Mouse (Mus musculus) layer of hippocampus, postnatal 36 days (tissue): ENCODE data around the gene Sox13. TPM values are rescaled to one million over a fixed set of nuclear protein-coding genes. Genes with fewer than 3 reads are reported as not detected.

Source experiments
- total RNA-seq, 2 experiments: library from RNA; stranded (reverse); gene quantifications; 2 replicates each; pipeline ENCODE4 v1.2.3; 2021

Sox13 gene
- total RNA-seq, 2 experiments from 2014 or later = 7.2 TPM

Other genes with a start within 250 kb of the Sox13 start
- gene Golt1a, start 114.6 kb downstream of the Sox13 start, total RNA-seq = not detected
- not detected for gene Kiss1, start 102.5 kb downstream of the Sox13 start, total RNA-seq
- not detected for gene Ren1, start 73.9 kb downstream of the Sox13 start, total RNA-seq
- 1 to 10 TPM; 1.2 to 1.4 TPM for gene Etnk2, start 60.8 kb downstream of the Sox13 start, total RNA-seq
- gene Snrpe, start 185.9 kb upstream of the Sox13 start, total RNA-seq = 10 to 100 TPM; 66.6 to 72.0 TPM
- gene Zbed6, start 236.5 kb upstream of the Sox13 start, total RNA-seq = 10 to 100 TPM in 1 of 2 experiments, 1 to 10 TPM in 1; 7.9 to 11.5 TPM
- gene Gm38394, start 236.9 kb upstream of the Sox13 start, total RNA-seq = 10 to 100 TPM; 28.2 to 29.1 TPM